Mouse (Mus musculus) right cerebral cortex, adult 2 months (tissue): ENCODE data around the gene Snx17.

Source experiments
- DNase-seq, 2 experiments: peaks; one replicate each; pipeline ENCODE4 v3.0.0; 2021 to 2022; ENCODE audit warnings: low spot score in 2 of 2

The Snx17 gene

DNA sequence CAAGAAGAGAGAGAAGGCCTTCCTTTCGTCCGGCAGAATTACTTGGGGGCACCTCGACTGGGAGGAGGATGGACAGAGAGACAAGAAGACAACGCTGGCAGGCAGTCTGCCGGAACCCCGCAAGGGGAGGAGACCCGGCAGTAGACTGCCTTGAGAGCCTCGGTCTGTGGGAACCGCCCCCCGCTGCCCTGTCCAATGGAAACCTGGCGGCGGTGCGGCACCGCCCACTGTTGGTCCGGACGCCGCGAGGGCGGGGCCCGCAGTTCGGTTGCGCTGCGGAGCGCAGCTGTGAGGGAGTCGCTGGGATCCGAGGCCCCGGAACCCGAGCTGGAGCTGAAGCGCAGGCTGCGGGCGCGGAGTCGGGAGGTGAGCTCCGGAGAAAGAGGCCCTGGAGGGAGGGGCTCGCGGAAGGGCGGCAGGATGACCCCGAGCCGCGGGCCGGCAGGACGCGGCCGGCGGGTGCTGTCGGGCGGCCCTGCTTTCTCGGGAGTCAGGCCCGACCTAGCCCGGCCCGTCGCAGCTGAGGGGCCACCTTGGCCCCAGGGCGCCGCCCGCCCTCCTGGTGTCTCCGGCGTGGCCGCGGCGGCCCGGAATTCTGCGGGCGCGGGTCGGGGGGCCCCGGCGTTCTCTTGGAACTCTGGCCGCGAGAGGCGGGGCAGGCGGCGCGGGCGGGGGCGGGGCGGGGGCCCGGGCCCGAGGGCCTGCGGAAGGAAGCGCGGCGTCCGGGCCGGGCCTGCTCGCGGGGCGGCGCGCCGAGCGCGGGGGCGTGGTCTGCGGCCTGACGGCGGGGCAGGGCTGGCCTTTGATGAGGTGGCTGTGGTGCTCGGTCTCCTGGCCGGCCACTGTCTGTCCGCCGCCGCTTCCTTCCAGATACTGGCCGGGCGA is 47.9 kb downstream of the Snx17 start, which contains the start of the genes Nrbp1 and Gm9970:
Gene Nrbp1 (plus strand): TSS at position 228 of the 885 bp plus-strand sequence.
Gene Gm9970 (minus strand): TSS at position 596 of the 885 bp plus-strand sequence.
- peak; percentile 93 to 95 for DNase-seq

DNA sequence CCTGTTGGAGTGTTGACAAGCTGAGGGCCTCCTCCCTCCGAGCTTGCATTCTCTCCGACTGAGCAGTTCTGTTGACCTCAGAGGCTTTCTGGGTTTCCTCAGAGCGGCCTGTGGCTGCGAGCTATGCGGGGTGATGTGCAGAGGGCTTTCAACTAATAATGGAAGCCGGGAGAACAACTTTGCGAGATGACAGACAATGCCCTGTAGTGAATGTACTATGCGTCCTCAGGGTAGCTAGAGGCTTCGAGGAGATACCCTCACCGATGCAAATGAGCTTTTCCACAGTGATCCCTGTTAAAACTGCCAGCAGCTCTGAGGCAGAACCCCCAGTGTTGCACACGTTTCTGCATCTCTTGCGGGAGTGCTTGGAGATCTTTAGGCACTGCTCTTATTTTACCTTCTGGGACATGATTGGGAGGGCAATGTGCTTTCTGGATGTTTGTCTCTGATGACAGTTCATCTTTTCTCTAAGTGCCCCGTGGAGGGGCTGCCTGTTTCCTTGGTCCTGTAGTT is 48.6 kb downstream of the Snx17 start:
- no peak for DNase-seq

DNA sequence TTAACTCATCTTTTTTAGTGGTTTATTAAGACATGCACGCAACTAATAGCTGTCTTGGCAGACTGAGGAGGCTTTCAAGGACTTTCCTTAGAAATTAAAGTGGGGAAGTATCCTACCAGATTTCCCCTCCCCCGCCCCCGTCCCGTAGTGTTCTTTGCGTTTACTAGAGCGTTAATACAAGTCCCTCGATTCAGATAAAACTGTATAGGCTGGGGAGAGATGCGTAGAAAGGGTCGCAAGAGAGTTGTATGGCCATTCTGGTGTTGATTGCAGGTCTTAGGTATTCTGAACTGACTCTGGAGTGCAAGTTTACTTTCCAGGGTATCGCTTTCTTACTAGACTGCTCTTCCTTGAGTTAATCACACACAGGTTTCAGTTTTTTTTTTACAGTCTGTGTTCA is 49.2 kb downstream of the Snx17 start:
- DNase-seq: no peak
